Mouse (Mus musculus): Measurements from ENCODE around the gene Abcb6. TPM values are rescaled to one million over a fixed set of nuclear protein-coding genes. Genes with fewer than 3 reads are reported as not detected.

The Abcb6 gene
- polyA plus RNA-seq, 1 experiment: 23.8 TPM

DNA sequence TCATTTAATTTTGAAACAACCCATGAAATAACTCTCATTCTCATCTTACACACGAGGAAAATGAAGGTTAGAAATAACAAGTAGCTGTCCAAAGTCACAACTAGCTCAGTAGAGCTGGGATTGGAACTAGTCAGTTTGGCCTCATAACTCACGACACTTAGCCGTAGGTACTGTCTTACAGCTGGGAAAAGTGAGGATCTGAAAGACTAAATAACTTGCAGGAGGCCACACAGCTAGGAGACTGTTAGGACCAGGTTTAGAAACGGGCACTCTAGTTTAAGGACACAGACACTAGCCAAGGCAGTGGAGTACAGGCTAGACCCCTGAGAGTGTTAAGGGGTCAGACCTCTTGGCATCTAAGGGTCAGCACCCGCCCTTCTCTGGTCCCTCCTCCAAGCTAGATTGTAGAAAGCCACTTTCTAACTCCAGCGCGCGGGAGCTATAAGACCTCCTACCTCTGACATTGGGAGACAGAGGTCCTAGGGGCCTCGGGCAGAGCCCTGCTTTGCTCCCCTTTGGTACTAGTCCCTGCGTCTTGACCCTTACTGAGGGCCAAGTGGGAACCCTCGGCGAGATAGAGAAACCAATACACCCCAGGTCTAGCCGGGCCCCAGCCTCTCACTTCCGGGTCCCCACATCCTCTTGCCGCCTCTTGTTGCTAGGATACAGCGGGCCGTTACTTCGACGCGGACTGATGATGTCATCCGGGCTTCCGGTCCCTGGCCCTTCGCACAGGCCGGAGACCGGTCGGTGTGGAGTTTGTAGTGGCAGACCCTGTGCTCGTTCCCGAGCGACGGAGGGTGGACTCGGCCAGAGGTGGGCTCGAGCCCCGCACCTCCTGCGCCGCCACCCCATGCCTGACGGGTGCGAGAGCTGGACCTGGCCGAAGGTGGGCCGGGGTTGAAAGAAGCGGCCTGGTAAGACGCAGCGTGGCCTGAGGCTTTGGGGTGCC lies 30.2 kb upstream of the Abcb6 start, which contains the start of the genes Glb1l and Stk16:
Gene Glb1l, minus strand, starts transcription at position 678 of the 952 bp plus-strand sequence.
Gene Stk16, plus strand, starts transcription at position 703 of the 952 bp plus-strand sequence.
- H3K27ac ChIP-seq (ENCODE audit: insufficient read depth, low read length): peak within 1 kb of the TSS; percentile 36; the same call in 1 of the 2 replicates
- peak within 1 kb of the TSS; percentile 84 for H3K4me3 ChIP-seq (ENCODE audit: insufficient read depth, low read length)
- TF ChIP-seq POLR2A (IDR thresholded peaks at IDR 0.05; ENCODE audit: extremely low read depth, insufficient read depth, low read length): peak; percentile 73
- no peak for TF ChIP-seq CTCF (IDR thresholded peaks at IDR 0.05; ENCODE audit: extremely low read depth, insufficient read depth, low read length)
- peaks cover 7% of the 10 kb centered on the region; the same call in 1 of the 2 replicates for H3K4me1 ChIP-seq (ENCODE audit: control insufficient read depth, insufficient read depth, low read length)

DNA sequence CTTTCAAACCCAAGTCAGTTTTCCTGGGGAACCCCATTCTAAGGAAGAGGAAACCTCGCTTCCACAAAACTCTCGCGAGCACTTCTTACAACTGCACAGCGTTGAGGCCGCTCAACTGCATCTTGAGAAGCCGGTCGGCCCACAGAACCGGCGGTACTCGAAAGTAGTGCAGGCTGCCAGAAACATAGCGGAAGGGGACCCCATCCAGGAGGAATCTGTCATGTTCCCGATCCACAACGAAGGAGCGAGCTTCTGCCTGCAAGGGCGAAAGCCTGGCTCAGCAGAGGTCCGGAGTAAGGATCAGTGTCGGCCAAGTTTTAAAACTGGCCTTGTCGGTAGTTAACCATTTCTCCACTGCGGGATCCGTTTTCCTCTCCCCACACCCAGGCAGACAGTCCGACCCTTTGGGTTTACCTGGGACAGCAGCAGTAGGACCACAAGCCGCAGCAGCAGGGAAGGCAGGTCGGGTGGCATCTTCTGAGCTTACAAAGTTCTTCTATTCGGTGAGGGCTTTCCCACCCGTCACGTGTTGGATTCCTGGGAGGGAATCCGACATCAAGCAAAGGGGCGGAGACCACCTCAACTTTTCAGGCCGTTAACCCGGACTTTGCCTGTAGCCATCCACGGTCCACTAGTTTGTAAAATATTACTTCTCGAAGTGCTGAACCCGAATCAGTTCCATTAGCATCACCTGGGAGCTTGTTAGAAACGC lies 28.9 kb upstream of the Abcb6 start:
- no peak for TF ChIP-seq CTCF (IDR thresholded peaks at IDR 0.05; ENCODE audit: extremely low read depth, insufficient read depth, low read length)
- TF ChIP-seq POLR2A (IDR thresholded peaks at IDR 0.05; ENCODE audit: extremely low read depth, insufficient read depth, low read length): no peak
- Histone ChIP-seq H3K4me1 (ENCODE audit: control insufficient read depth, insufficient read depth, low read length) (peaks cover 7% of the 10 kb centered on the region; the same call in 1 of the 2 replicates), H3K4me3 (ENCODE audit: insufficient read depth, low read length) (peak overlapping the region; percentile 40), H3K27ac (ENCODE audit: insufficient read depth, low read length) (no peak overlapping the region)

DNA sequence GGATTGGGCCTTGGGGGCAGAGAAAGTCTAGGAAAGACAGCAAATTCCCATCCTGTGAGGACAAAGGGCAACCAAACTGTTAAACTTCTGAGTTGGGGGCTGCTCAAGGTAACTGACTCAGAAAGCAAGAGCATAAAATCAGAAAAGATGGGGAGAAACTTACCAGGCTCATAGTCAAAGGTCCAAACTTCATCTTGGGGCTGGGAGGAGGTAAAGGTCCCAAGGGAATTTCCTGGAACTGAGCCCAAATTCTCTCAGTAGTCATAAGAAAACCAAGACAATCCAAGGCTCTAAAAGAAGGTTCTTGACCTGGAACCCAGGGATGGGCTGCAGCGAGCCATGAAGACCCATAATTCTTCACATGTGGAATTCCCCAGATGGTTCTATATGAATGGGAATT lies 21.0 kb upstream of the Abcb6 start:
- H3K4me3 ChIP-seq (ENCODE audit: insufficient read depth, low read length): no peak overlapping the region
- TF ChIP-seq POLR2A (IDR thresholded peaks at IDR 0.05; ENCODE audit: extremely low read depth, insufficient read depth, low read length) (no peak), CTCF (IDR thresholded peaks at IDR 0.05; ENCODE audit: extremely low read depth, insufficient read depth, low read length) (no peak)
- H3K4me1 ChIP-seq (ENCODE audit: control insufficient read depth, insufficient read depth, low read length): no peaks in the 10 kb centered on the region

DNA sequence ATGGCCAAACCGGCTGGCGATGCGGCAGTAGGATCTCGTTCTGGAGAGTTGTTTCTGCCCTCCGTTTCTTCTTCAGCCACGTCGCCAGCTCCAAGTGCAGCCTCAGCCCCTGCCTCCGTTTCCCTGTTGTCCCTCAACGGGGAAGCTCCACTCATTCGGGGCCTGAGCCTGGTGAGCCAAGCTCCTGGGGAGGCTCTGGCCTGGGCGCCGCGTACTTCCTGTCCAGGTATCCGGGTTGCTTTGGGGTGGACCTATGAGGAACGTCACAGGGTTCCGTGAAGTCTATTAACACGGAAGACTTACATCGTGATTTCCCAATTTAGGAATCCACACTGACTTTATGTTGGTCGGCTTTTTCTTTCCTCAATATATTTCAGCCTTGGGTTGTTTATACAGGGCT lies 12.3 kb upstream of the Abcb6 start:
- TF ChIP-seq CTCF (IDR thresholded peaks at IDR 0.05; ENCODE audit: extremely low read depth, insufficient read depth, low read length) (no peak), POLR2A (IDR thresholded peaks at IDR 0.05; ENCODE audit: extremely low read depth, insufficient read depth, low read length) (peak; percentile 14; the same call in 1 of the 2 replicates)
- Histone ChIP-seq H3K27ac (ENCODE audit: insufficient read depth, low read length) (peak overlapping the region; percentile 85), H3K4me1 (ENCODE audit: control insufficient read depth, insufficient read depth, low read length) (peaks cover 3% of the 10 kb centered on the region; the same call in 1 of the 2 replicates), H3K4me3 (ENCODE audit: insufficient read depth, low read length) (peak overlapping the region; percentile 93)

More for the DNA sequence above, 21.0 kb upstream of the Abcb6 start:
- H3K27ac ChIP-seq (ENCODE audit: insufficient read depth, low read length): no peak overlapping the region

DNA sequence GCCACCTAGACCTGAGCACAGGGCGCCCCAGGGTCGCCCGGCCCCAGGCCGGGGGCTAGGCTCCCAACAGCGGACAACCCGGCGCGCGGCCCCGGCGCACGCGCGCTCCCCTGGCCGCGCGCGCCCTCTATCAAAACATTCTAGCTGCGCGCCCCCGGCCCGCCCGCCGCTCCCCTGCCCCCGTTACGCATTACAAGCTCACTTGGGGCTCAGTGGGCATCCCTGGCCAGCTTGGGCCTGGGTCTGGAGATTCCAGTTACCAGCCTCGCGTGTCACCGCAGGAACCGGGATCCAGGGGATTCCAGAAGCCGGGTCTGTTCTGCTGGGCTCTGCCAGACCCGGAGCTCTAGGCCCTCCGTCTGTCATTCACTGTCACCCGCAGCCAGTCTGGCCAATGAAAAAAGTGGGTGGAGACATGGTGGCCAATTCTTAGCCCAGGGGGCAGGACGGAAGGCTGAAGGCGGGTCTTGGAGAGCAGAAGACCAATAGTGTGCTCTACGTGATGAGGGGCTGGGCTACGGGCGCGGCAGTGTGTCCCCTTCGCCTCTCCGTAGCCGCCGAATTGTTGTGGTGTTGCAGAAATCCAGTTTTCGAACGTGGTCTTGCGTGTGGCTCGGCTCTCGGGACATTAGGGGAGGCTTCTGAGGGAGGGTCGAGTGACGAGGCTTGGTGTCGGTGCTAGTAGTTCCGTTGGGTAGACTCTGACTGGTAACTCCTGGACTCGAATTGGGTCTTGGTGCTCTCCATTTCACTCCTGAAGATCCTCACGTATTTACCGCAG lies 11.6 kb upstream of the Abcb6 start, which contains the start of the genes Ankzf1 and Atg9a:
Gene Ankzf1, plus strand, starts transcription at position 530 of the 781 bp plus-strand sequence.
Gene Atg9a, minus strand, starts transcription at position 575 of the 781 bp plus-strand sequence.
- Histone ChIP-seq H3K4me1 (ENCODE audit: control insufficient read depth, insufficient read depth, low read length) (peaks cover 3% of the 10 kb centered on the region; the same call in 1 of the 2 replicates), H3K4me3 (ENCODE audit: insufficient read depth, low read length) (peak within 1 kb of the TSS; percentile 93), H3K27ac (ENCODE audit: insufficient read depth, low read length) (peak within 1 kb of the TSS; percentile 85)
- TF ChIP-seq POLR2A (IDR thresholded peaks at IDR 0.05; ENCODE audit: extremely low read depth, insufficient read depth, low read length) (peak; percentile 80), CTCF (IDR thresholded peaks at IDR 0.05; ENCODE audit: extremely low read depth, insufficient read depth, low read length) (no peak)

DNA sequence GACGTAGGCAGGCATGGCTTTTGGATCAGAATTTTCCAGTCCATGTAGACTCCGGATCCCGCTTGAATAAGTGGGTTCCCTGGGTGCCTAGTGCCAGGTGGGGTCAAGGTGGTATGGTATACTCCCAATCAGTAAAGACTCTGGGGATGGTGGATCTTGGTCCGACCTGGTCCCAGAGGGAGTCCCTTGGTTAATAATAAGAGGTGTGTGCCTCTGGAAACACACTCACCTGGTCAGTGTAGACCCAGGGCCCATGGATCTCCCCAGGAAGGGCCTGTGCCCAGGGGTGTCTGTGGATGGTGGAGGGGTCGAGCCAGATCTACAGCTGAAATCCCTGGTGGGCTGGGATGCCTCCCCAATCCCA lies 11.0 kb upstream of the Abcb6 start:
- Histone ChIP-seq H3K27ac (ENCODE audit: insufficient read depth, low read length) (0 out of 2 replicates have a peak overlapping the region, but pooled peaks have one; percentile 58), H3K4me1 (ENCODE audit: control insufficient read depth, insufficient read depth, low read length) (peaks cover 3% of the 10 kb centered on the region; the same call in 1 of the 2 replicates), H3K4me3 (ENCODE audit: insufficient read depth, low read length) (peak overlapping the region; percentile 93)
- no peak for TF ChIP-seq CTCF (IDR thresholded peaks at IDR 0.05; ENCODE audit: extremely low read depth, insufficient read depth, low read length)

DNA sequence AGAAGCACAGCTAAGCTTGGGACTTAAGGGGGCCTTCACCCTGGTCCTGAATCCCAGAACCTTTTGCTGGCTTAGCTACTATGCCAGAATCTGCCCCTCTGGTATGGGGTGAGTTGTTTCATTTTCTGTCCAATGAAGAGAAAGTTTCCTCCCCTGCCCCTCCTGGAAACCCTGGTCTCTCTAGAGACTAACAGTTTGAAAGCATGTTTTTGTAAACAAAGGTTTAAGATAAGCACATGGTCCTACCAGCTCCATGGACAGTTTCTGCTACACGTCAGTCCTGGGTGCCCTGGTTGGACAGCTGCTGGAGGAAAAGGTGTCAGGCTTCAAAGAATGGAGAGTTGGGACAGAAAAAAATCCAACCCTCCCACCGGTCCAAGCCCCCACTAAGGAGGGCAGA lies 10.4 kb upstream of the Abcb6 start:
- Histone ChIP-seq H3K4me1 (ENCODE audit: control insufficient read depth, insufficient read depth, low read length) (peaks cover 3% of the 10 kb centered on the region; the same call in 1 of the 2 replicates), H3K27ac (ENCODE audit: insufficient read depth, low read length) (no peak overlapping the region), H3K4me3 (ENCODE audit: insufficient read depth, low read length) (peak overlapping the region; percentile 93; the same call in 1 of the 2 replicates)
- no peak for TF ChIP-seq CTCF (IDR thresholded peaks at IDR 0.05; ENCODE audit: extremely low read depth, insufficient read depth, low read length)
- TF ChIP-seq POLR2A (IDR thresholded peaks at IDR 0.05; ENCODE audit: extremely low read depth, insufficient read depth, low read length): no peak

DNA sequence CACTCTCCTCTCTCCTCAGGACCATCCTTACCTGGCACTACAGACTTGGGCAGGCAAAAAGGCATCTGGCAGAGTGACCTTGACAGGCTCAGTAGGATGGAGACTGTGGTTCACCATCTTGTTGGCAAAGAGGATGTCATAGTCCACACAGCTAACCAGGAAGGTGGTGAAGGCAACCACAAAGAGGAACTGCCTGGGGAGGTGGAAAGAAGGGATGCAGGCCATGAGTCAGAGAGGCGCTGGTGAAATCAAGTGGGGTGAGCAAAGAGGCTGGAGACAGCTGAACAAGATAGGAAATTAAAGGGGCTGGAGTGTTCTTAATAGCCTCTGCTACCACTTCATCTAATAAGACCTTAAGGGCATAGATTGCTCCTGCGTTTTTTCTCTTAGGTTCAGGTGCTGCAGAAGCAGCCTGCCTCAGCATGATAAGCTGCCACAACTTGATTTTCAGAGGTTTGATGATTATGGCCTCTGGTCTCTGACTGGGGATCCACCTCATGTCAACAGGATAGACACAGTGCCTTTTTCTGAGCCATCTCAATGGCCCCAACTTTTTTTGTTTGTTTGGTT lies 7.8 kb upstream of the Abcb6 start:
- Histone ChIP-seq H3K4me3 (ENCODE audit: insufficient read depth, low read length) (no peak overlapping the region), H3K27ac (ENCODE audit: insufficient read depth, low read length) (no peak overlapping the region), H3K4me1 (ENCODE audit: control insufficient read depth, insufficient read depth, low read length) (peaks cover 1% of the 10 kb centered on the region; the same call in 1 of the 2 replicates)
- no peak for TF ChIP-seq POLR2A (IDR thresholded peaks at IDR 0.05; ENCODE audit: extremely low read depth, insufficient read depth, low read length)
